Mouse (Mus musculus) retina, adult 2 months (tissue): ENCODE results near the gene Tcfl5.

Experiments used
- DNase-seq: peaks from one replicate; pipeline ENCODE4 v3.0.0-alpha.2; 2012; ENCODE audit warnings: low read depth, low spot score

Gene Tcfl5

GRCm38 (mm10) chr2:180598157-180598705 is 44.3 kb downstream of the Tcfl5 start:
- no peak for DNase-seq

DNA sequence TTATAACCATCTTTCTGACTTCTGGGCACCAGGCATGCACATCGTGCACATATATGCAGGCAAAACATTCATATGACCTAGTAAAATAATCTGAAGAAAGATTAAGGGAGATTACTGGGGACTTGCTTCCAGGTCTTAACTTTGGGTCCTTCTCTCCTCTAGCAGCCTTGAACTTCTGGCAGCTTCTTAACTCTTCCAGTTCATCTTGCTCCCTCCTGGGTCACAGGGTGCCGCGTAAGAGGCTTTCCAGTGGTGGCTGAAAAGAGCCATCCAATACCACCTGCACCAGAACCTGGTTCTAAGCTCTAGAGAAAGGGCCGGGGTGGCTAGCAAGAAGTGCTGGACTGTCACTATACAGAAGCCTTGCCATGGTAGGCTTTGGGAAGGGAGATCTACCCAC is 45.0 kb downstream of the Tcfl5 start, which contains the start of gene Col9a3:
Gene Col9a3, plus strand, starts transcription at position 301 of the 400 bp plus-strand sequence.
- no peak for DNase-seq

DNA sequence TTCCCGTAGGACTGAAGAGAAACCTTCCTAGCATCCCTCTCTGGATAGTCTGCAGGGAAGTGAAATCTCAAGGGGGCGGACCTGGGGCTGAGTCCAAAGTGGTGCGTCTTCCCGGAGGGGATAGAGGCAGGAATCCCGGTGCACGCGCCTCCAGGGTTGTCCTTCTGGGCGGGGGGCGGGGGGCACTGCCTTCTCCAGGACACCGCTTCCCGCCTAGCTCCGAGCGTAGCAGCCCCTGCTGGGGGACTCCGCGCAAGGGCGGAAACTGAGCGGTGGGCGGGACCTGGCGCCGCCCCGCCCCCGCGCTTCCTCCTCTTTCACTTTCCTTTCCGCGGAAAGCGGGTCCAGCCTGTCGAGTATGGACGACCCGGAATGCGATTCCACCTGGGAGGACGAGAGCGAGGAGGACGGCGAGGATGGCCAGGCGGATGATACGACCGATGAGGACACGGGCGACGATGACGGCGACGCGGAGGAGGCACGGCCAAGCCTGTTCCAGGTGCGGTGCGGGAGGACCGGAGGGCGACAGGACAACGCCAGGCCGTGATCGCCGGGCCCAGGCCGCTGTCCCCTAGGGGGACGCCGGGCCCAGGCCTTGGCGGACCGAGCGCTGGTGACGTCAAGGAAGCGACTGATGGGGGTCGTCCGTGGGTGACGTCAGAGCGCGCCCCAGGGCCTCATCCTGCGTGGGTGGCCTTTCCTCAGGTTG is 53.2 kb downstream of the Tcfl5 start, which contains the start of gene Ogfr:
Gene Ogfr, plus strand, starts transcription at position 123 of the 709 bp plus-strand sequence.
- peak; percentile 59 for DNase-seq

DNA sequence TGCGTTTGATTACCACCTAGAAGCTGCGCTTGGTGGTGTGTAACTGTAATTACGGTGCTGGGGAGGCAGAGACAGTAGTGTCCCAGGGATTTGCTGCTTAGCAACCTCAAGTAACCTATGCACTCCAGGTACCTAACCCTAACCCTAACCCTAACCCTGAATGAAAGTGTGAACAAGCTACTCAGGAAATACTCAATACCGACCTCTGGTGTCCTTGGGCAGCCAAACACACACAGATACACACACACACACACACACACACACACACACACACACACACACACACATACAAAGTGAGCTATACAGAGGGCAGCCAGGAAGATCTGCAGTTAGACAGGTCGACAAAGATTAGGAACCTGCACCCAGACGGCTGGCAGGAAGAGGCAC is 53.8 kb downstream of the Tcfl5 start:
- no peak for DNase-seq

DNA sequence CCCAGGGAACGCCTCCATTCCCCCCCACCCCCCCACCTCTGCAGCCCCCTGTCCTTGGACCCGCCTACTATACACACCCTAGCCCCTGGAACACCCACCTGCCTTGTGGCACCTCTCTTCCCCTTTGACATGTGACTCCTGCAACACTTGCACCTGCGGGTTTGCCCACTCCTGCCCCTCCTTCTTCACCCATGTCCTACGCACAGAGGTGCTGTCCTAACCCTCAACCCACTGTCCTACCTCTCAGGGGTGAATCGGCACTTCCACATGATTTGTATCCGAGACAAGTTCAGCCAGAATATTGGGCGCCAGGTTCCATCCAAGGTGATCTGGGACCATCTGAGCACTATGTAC is 59.4 kb downstream of the Tcfl5 start:
- no peak for DNase-seq

GRCm38 (mm10) chr2:180582481-180583153 is 59.9 kb downstream of the Tcfl5 start:
- peak; percentile 84 for DNase-seq

- no peak for DNase-seq
These were observed 61.5 kb downstream of the Tcfl5 start, which contains the start of gene Mrgbp for GRCm38 (mm10) chr2:180581002-180581401. Mrgbp (plus strand) TSS chr2:180581304.

GRCm38 (mm10) chr2:180578686-180579085 is 63.8 kb downstream of the Tcfl5 start:
- DNase-seq, result peak; percentile 62

- no peak for DNase-seq
These were observed 66.0 kb downstream of the Tcfl5 start for GRCm38 (mm10) chr2:180576482-180576881.
